Mouse (Mus musculus): ENCODE data around the gene Ankk1. TPM values are rescaled to one million over a fixed set of nuclear protein-coding genes. Genes with fewer than 3 reads are reported as not detected.

Ankk1 gene
- polyA plus RNA-seq, 1 experiment: not detected

DNA sequence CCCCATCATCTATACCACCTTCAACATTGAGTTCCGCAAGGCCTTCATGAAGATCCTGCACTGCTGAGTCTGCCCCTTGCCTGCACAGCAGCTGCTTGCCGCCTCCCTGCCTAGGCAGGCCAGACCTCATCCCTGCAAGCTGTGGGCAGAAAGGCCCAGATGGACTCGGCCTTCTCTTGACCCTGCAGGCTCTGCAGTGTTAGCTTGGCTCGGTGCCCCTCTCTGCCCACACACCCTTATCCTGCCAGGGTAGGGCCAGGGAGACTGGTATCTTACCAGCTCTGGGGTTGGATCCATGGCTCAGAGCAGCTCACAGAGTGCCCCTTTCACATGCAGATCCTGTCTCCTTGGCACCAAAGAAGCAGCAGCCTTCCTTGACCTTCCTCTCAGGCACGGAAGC, 19.8 kb downstream of the Ankk1 start:
- no peak overlapping the region for H3K4me3 ChIP-seq (ENCODE audit: insufficient read depth, poor library complexity, severe bottlenecking)
- H3K36me3 ChIP-seq (ENCODE audit: control insufficient read depth, insufficient read depth): no peaks in the 10 kb centered on the region
- no peaks in the 10 kb centered on the region for H3K27me3 ChIP-seq (ENCODE audit: control insufficient read depth, insufficient read depth, insufficient read length)
- H3ac ChIP-seq (ENCODE audit: control insufficient read depth, insufficient read length, low read depth): no peak overlapping the region
- H3K79me2 ChIP-seq (ENCODE audit: control insufficient read depth, insufficient read depth): no peaks in the 10 kb centered on the region
- H3K79me3 ChIP-seq (ENCODE audit: low read depth): no peaks in the 10 kb centered on the region
- TF ChIP-seq USF1 (IDR thresholded peaks at IDR 0.05; ENCODE audit: low read depth) (no peak), CTCF (IDR thresholded peaks at IDR 0.05; ENCODE audit: control insufficient read depth, insufficient read depth, insufficient read length) (no peak), MAX (IDR thresholded peaks at IDR 0.05) (no peak), MYOG (IDR thresholded peaks at IDR 0.05; ENCODE audit: control insufficient read depth, extremely low read depth, insufficient read length) (no peak), MYOD1 (IDR thresholded peaks at IDR 0.05; ENCODE audit: control insufficient read depth, insufficient read length, low read depth) (no peak), FOSL1 (IDR thresholded peaks at IDR 0.05; ENCODE audit: insufficient read depth, low read length, poor library complexity, severe bottlenecking) (no peak), CEBPB (IDR thresholded peaks at IDR 0.05; ENCODE audit: low read depth) (no peak)

DNA sequence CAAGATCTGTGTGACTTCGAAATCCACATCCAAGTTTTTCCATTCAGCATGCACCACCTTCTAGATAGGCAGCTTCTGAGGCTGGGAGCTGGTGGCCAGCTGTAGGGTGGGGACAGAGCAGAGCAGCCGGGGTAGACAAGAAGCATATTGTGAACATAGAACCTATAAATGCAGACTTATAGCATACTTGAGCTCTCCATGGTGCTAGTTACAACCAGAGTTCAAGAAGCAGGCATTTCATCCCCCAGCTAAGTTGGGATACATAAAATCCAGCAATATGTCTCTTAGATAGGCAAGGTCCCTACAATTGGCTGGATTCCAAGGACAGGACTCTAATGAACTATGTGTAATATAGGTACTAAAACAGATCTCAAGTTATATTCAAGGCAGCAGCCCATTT, 23.1 kb downstream of the Ankk1 start:
- H3K27me3 ChIP-seq (ENCODE audit: control insufficient read depth, insufficient read depth, insufficient read length): no peaks in the 10 kb centered on the region
- H3K36me3 ChIP-seq (ENCODE audit: control insufficient read depth, insufficient read depth): no peaks in the 10 kb centered on the region

DNA sequence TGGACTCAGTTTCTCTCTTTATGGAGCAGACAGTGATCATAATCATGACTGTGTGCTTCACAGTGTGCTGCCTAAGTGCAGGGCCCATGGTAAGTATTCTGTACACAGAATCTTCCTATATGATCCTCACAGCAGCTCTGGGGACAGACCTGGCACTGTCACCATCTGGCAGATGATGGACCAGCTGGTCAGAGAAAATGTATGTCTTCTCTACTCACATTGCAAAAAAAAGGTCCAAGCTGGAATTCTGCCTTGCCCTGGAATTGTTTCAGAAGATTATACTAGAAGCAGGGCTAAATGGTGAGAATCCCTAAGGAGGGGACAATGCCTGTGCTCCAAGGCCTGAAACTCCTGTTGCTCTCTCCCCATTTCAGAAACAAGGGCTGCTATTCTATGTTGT, 30.8 kb downstream of the Ankk1 start:
- no peak overlapping the region for H3K4me3 ChIP-seq (ENCODE audit: insufficient read depth, poor library complexity, severe bottlenecking)
- no peaks in the 10 kb centered on the region for H3K79me2 ChIP-seq (ENCODE audit: control insufficient read depth, insufficient read depth)
- no peaks in the 10 kb centered on the region for H3K79me3 ChIP-seq (ENCODE audit: low read depth)
- peaks cover 6% of the 10 kb centered on the region for H3K27me3 ChIP-seq (ENCODE audit: control insufficient read depth, insufficient read depth, insufficient read length)
- TF ChIP-seq USF1 (IDR thresholded peaks at IDR 0.05; ENCODE audit: low read depth) (no peak), CTCF (IDR thresholded peaks at IDR 0.05; ENCODE audit: control insufficient read depth, insufficient read depth, insufficient read length) (no peak), MAX (IDR thresholded peaks at IDR 0.05) (no peak), CEBPB (IDR thresholded peaks at IDR 0.05; ENCODE audit: low read depth) (no peak), FOSL1 (IDR thresholded peaks at IDR 0.05; ENCODE audit: insufficient read depth, low read length, poor library complexity, severe bottlenecking) (no peak), MYOD1 (IDR thresholded peaks at IDR 0.05; ENCODE audit: control insufficient read depth, insufficient read length, low read depth) (no peak), MYOG (IDR thresholded peaks at IDR 0.05; ENCODE audit: control insufficient read depth, extremely low read depth, insufficient read length) (no peak)
- no peaks in the 10 kb centered on the region for H3K36me3 ChIP-seq (ENCODE audit: control insufficient read depth, insufficient read depth)
- no peak overlapping the region for H3ac ChIP-seq (ENCODE audit: control insufficient read depth, insufficient read length, low read depth)

More for the DNA sequence above, 23.1 kb downstream of the Ankk1 start:
- H3K4me3 ChIP-seq (ENCODE audit: insufficient read depth, poor library complexity, severe bottlenecking): no peak overlapping the region
- no peak overlapping the region for H3ac ChIP-seq (ENCODE audit: control insufficient read depth, insufficient read length, low read depth)
- no peaks in the 10 kb centered on the region for H3K79me3 ChIP-seq (ENCODE audit: low read depth)
- H3K79me2 ChIP-seq (ENCODE audit: control insufficient read depth, insufficient read depth): no peaks in the 10 kb centered on the region
- TF ChIP-seq USF1 (IDR thresholded peaks at IDR 0.05; ENCODE audit: low read depth): no peak
- TF ChIP-seq FOSL1 (IDR thresholded peaks at IDR 0.05; ENCODE audit: insufficient read depth, low read length, poor library complexity, severe bottlenecking): no peak
- no peak for TF ChIP-seq CTCF (IDR thresholded peaks at IDR 0.05; ENCODE audit: control insufficient read depth, insufficient read depth, insufficient read length)
- TF ChIP-seq CEBPB (IDR thresholded peaks at IDR 0.05; ENCODE audit: low read depth): no peak
- no peak for TF ChIP-seq MYOD1 (IDR thresholded peaks at IDR 0.05; ENCODE audit: control insufficient read depth, insufficient read length, low read depth)
- TF ChIP-seq MYOG (IDR thresholded peaks at IDR 0.05; ENCODE audit: control insufficient read depth, extremely low read depth, insufficient read length): no peak
- no peak for TF ChIP-seq MAX (IDR thresholded peaks at IDR 0.05)

DNA sequence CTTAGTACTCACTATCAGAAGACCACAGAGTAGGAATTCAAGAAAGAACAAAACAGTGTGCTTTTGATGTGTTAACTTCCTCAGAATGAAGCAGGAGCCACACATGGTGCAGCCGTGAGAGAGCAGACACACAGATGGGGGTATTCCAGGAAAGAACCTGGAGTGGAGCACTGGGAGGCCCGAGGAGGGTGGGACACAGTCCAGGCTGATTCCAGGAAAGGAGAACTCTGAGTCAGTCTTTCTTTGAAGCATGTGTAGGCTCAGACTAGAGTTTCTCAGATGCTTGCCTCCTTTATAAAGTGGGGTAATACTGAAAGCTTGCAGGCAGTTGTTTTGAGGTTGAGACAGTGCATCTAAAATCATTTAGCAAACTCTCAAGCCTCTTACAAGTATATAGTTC, 34.6 kb downstream of the Ankk1 start:
- TF ChIP-seq MYOD1 (IDR thresholded peaks at IDR 0.05; ENCODE audit: control insufficient read depth, insufficient read length, low read depth) (no peak), MAX (IDR thresholded peaks at IDR 0.05) (no peak), USF1 (IDR thresholded peaks at IDR 0.05; ENCODE audit: low read depth) (no peak), FOSL1 (IDR thresholded peaks at IDR 0.05; ENCODE audit: insufficient read depth, low read length, poor library complexity, severe bottlenecking) (no peak), CEBPB (IDR thresholded peaks at IDR 0.05; ENCODE audit: low read depth) (no peak), CTCF (IDR thresholded peaks at IDR 0.05; ENCODE audit: control insufficient read depth, insufficient read depth, insufficient read length) (no peak), MYOG (IDR thresholded peaks at IDR 0.05; ENCODE audit: control insufficient read depth, extremely low read depth, insufficient read length) (no peak)
- Histone ChIP-seq H3K4me3 (ENCODE audit: insufficient read depth, poor library complexity, severe bottlenecking) (no peak overlapping the region), H3K27me3 (ENCODE audit: control insufficient read depth, insufficient read depth, insufficient read length) (peaks cover 6% of the 10 kb centered on the region)

DNA sequence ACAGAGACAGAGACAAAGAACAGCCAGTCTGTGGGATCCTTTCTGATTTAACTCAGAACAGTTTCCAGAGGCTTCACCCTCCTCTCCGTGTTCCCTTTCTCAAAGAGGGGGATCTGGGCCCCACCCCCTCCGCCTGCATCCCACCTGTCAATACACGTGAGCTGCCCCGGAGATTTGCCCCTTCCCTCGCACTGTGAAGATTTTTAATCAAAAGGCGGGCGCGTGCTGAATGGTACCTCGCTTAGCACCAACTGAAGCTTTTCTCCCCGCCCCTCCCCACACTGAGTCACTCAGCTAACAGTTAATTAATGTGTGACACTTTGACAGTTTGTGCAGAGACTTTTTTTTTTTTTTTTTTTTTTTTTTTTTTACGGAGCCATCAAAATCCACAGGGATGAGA, 40.7 kb downstream of the Ankk1 start:
- no peaks in the 10 kb centered on the region for H3K79me3 ChIP-seq (ENCODE audit: low read depth)
- H3K79me2 ChIP-seq (ENCODE audit: control insufficient read depth, insufficient read depth): no peaks in the 10 kb centered on the region
- no peaks in the 10 kb centered on the region for H3K36me3 ChIP-seq (ENCODE audit: control insufficient read depth, insufficient read depth)
- H3K27me3 ChIP-seq (ENCODE audit: control insufficient read depth, insufficient read depth, insufficient read length): peaks cover 3% of the 10 kb centered on the region
- TF ChIP-seq MYOG (IDR thresholded peaks at IDR 0.05; ENCODE audit: control insufficient read depth, extremely low read depth, insufficient read length) (no peak), FOSL1 (IDR thresholded peaks at IDR 0.05; ENCODE audit: insufficient read depth, low read length, poor library complexity, severe bottlenecking) (no peak), MYOD1 (IDR thresholded peaks at IDR 0.05; ENCODE audit: control insufficient read depth, insufficient read length, low read depth) (no peak), MAX (IDR thresholded peaks at IDR 0.05) (no peak), CEBPB (IDR thresholded peaks at IDR 0.05; ENCODE audit: low read depth) (no peak), USF1 (IDR thresholded peaks at IDR 0.05; ENCODE audit: low read depth) (no peak), CTCF (IDR thresholded peaks at IDR 0.05; ENCODE audit: control insufficient read depth, insufficient read depth, insufficient read length) (no peak)
- H3ac ChIP-seq (ENCODE audit: control insufficient read depth, insufficient read length, low read depth): no peak overlapping the region
- no peak overlapping the region for H3K4me3 ChIP-seq (ENCODE audit: insufficient read depth, poor library complexity, severe bottlenecking)

More for the DNA sequence above, 34.6 kb downstream of the Ankk1 start:
- H3ac ChIP-seq (ENCODE audit: control insufficient read depth, insufficient read length, low read depth): no peak overlapping the region
- H3K79me3 ChIP-seq (ENCODE audit: low read depth): no peaks in the 10 kb centered on the region
- H3K79me2 ChIP-seq (ENCODE audit: control insufficient read depth, insufficient read depth): no peaks in the 10 kb centered on the region
- no peaks in the 10 kb centered on the region for H3K36me3 ChIP-seq (ENCODE audit: control insufficient read depth, insufficient read depth)

DNA sequence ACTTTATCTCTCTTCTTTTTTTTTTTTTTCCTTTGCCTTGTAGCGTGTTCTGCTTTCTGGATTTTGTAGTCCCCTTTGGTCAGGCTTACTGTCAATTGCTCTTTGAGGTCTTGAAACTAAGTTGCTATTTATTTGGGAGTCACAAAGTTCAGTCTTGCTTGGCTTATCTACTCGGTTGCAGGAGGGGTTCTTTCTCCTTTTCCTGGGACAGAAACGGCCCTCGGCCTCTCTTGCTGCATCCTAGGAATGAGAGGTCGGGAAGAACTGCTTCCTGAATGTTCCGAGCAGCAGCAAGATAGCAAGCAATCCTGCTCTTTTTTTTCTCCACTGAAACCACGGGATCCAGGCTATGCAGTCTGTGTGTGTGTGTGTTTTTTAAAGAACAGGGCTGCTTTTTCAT, 41.5 kb downstream of the Ankk1 start:
- no peaks in the 10 kb centered on the region for H3K79me2 ChIP-seq (ENCODE audit: control insufficient read depth, insufficient read depth)
- no peaks in the 10 kb centered on the region for H3K36me3 ChIP-seq (ENCODE audit: control insufficient read depth, insufficient read depth)
- H3K79me3 ChIP-seq (ENCODE audit: low read depth): no peaks in the 10 kb centered on the region
- H3K27me3 ChIP-seq (ENCODE audit: control insufficient read depth, insufficient read depth, insufficient read length): peaks cover 3% of the 10 kb centered on the region
- no peak for TF ChIP-seq CEBPB (IDR thresholded peaks at IDR 0.05; ENCODE audit: low read depth)
- no peak for TF ChIP-seq MYOG (IDR thresholded peaks at IDR 0.05; ENCODE audit: control insufficient read depth, extremely low read depth, insufficient read length)
- TF ChIP-seq FOSL1 (IDR thresholded peaks at IDR 0.05; ENCODE audit: insufficient read depth, low read length, poor library complexity, severe bottlenecking): no peak
- H3K4me3 ChIP-seq (ENCODE audit: insufficient read depth, poor library complexity, severe bottlenecking): no peak overlapping the region
- H3ac ChIP-seq (ENCODE audit: control insufficient read depth, insufficient read length, low read depth): no peak overlapping the region

Data from C2C12 (cell line).